Mouse (Mus musculus) C2C12 (cell line): ENCODE results near the gene Ppfia4.

Experiments used
- CEBPB ChIP-seq: IDR thresholded peaks from one replicate; pipeline ENCODE4 v1.6.1; 2011; ENCODE audit warnings: low read depth, mild to moderate bottlenecking, control low read depth, moderate library complexity
- CTCF ChIP-seq: IDR thresholded peaks from one replicate; pipeline ENCODE4 v1.5.1; 2011; ENCODE audit not compliant: control insufficient read depth, insufficient read depth, insufficient read length
- USF1 ChIP-seq: IDR thresholded peaks from one replicate; pipeline ENCODE4 v1.6.1; 2011; ENCODE audit warnings: low read depth, mild to moderate bottlenecking, control low read depth, moderate library complexity

DNA sequence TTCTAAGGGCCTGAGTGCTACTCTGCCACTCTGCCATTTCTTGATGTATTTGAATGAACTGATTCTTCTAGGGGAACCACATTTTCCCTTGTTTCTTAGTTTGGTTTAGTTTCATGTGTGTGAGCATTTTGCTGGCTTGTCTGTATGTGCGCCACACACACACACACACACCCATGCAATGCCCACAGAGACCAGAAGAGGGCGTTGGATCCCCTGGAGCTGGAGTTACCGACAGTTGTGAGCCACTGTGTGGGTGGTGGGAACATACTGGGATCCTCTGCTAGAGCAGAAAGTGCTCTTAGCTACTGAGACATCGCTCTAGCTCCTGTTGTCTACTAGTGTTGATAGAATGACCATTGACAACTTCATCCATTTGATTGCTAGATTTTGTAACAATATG is 51.2 kb downstream of the Ppfia4 start:
- no peak for TF ChIP-seq CTCF
- no peak for TF ChIP-seq USF1
- no peak for TF ChIP-seq CEBPB
